Mouse (Mus musculus) limb, embryonic 13.5 days (tissue): Measurements from ENCODE around the gene Gm20388. TPM values are rescaled to one million over a fixed set of nuclear protein-coding genes. Genes with fewer than 3 reads are reported as not detected.

Source experiments
- ATAC-seq: fragments of 200-750 bp; cut with Nextera tagmentation; 2 replicates; pipeline ENCODE4 v1.8.0; 2017; ENCODE audit warnings: low read depth, moderate number of reproducible peaks, moderate TSS enrichment; ENCODE audit not compliant: low FRiP score
- H3K27ac ChIP-seq: fragments of 300-500 bp; sonication (generic); 2 replicates; pipeline ENCODE4 v1.5.1; 2015; ENCODE audit warnings: inconsistent platforms, mild to moderate bottlenecking, moderate library complexity
- H3K27me3 ChIP-seq: fragments of 300-500 bp; sonication (generic); 2 replicates; pipeline ENCODE4 v1.6.1; 2015; ENCODE audit warnings: mild to moderate bottlenecking, inconsistent platforms
- H3K36me3 ChIP-seq: fragments of 300-500 bp; sonication (generic); 2 replicates; pipeline ENCODE4 v1.6.1; 2015; ENCODE audit warnings: inconsistent platforms, mild to moderate bottlenecking, moderate library complexity
- H3K4me1 ChIP-seq: fragments of 300-500 bp; sonication (generic); 2 replicates; pipeline ENCODE4 v1.6.1; 2015; ENCODE audit warnings: inconsistent platforms
- H3K4me2 ChIP-seq: fragments of 300-500 bp; sonication (generic); replicated peaks from 2 replicates; pipeline ENCODE4 v1.6.1; 2015; ENCODE audit warnings: inconsistent platforms, mild to moderate bottlenecking, moderate library complexity
- H3K4me3 ChIP-seq: fragments of 300-500 bp; sonication (generic); 2 replicates; pipeline ENCODE4 v1.5.1; 2015; ENCODE audit warnings: moderate library complexity, mild to moderate bottlenecking, inconsistent platforms
- H3K9ac ChIP-seq: fragments of 300-500 bp; sonication (generic); 2 replicates; pipeline ENCODE4 v1.6.1; 2015; ENCODE audit warnings: mild to moderate bottlenecking, inconsistent platforms
- H3K9me3 ChIP-seq: fragments of 300-500 bp; sonication (generic); 2 replicates; pipeline ENCODE4 v1.6.1; 2016; ENCODE audit warnings: inconsistent platforms
- WGBS: fragments of 180-500 bp; shearing (Covaris S2); methylation state at CpG from one replicate; pipeline ENCODE4 v1.1.7; 2015; 5-methylcytosine and 5-hydroxymethylcytosine counted together
- polyA plus RNA-seq: library from polyadenylated mRNA; unstranded; fragments of >200 nt; fragmentation: Nextera tagmentation; extraction: Ambion mirVana; gene quantifications from 2 replicates; pipeline ENCODE4 v1.2.1, GENCODE M21; 2015

Gene Gm20388
- polyA plus RNA-seq, 1 experiment from 2014 or later = 7.1 TPM

- ATAC-seq = no peak
- Histone ChIP-seq H3K27me3 (no peaks in the 10 kb centered on the region), H3K9ac (no peak overlapping the region), H3K27ac (no peak overlapping the region), H3K4me1 (peaks cover 20% of the 10 kb centered on the region), H3K4me2 (no peak overlapping the region), H3K36me3 (peaks cover 14% of the 10 kb centered on the region), H3K9me3 (peaks cover 8% of the 10 kb centered on the region), H3K4me3 (no peak overlapping the region)
- WGBS = 68% methylated on average over 6 of the region's 6 CpGs
Observed at GRCm38 (mm10) chr8:124239350-124239749, 4328.7 kb downstream of the Gm20388 start.

- WGBS = 59% methylated on average over 8 of the region's 8 CpGs
- Histone ChIP-seq H3K27me3 (no peaks in the 10 kb centered on the region), H3K4me3 (no peak overlapping the region), H3K9ac (no peak overlapping the region; the same call in 1 of the 2 replicates), H3K4me1 (peaks cover 15% of the 10 kb centered on the region; the same call in 1 of the 2 replicates), H3K4me2 (no peak overlapping the region), H3K9me3 (peaks cover 8% of the 10 kb centered on the region), H3K36me3 (peaks cover 21% of the 10 kb centered on the region), H3K27ac (no peak overlapping the region)
- no peak for ATAC-seq
Observed at GRCm38 (mm10) chr8:124240932-124241331, 4330.3 kb downstream of the Gm20388 start.

GRCm38 (mm10) chr8:124242208-124242607 lies 4331.6 kb downstream of the Gm20388 start:
- Histone ChIP-seq H3K4me2 (no peak overlapping the region), H3K9ac (no peak overlapping the region), H3K27me3 (no peaks in the 10 kb centered on the region), H3K27ac (no peak overlapping the region), H3K9me3 (peaks cover 8% of the 10 kb centered on the region), H3K36me3 (peaks cover 29% of the 10 kb centered on the region), H3K4me3 (no peak overlapping the region), H3K4me1 (peaks cover 15% of the 10 kb centered on the region; the same call in 1 of the 2 replicates)
- 85% methylated on average over 6 of the region's 6 CpGs for WGBS
- ATAC-seq = no peak

GRCm38 (mm10) chr8:124242913-124243312 lies 4332.3 kb downstream of the Gm20388 start:
- H3K4me2 ChIP-seq = no peak overlapping the region
- peaks cover 15% of the 10 kb centered on the region; the same call in 1 of the 2 replicates for H3K4me1 ChIP-seq
- 92% methylated on average over 5 of the region's 5 CpGs for WGBS
- peaks cover 33% of the 10 kb centered on the region for H3K36me3 ChIP-seq
- peaks cover 8% of the 10 kb centered on the region for H3K9me3 ChIP-seq
- H3K4me3 ChIP-seq = no peak overlapping the region
- no peaks in the 10 kb centered on the region for H3K27me3 ChIP-seq
- no peak for ATAC-seq
- no peak overlapping the region for H3K9ac ChIP-seq
- H3K27ac ChIP-seq = no peak overlapping the region

GRCm38 (mm10) chr8:124247581-124247980 lies 4336.9 kb downstream of the Gm20388 start:
- no peak for ATAC-seq
- WGBS = 88% methylated on average over 6 of the region's 6 CpGs
- Histone ChIP-seq H3K9ac (no peak overlapping the region), H3K9me3 (peaks cover 8% of the 10 kb centered on the region), H3K4me3 (no peak overlapping the region), H3K27me3 (no peaks in the 10 kb centered on the region), H3K27ac (no peak overlapping the region), H3K36me3 (peaks cover 36% of the 10 kb centered on the region), H3K4me2 (no peak overlapping the region), H3K4me1 (peaks cover 16% of the 10 kb centered on the region)

- Histone ChIP-seq H3K9me3 (peaks cover 5% of the 10 kb centered on the region), H3K27ac (no peak overlapping the region), H3K4me1 (peaks cover 26% of the 10 kb centered on the region), H3K9ac (no peak overlapping the region), H3K4me3 (no peak overlapping the region), H3K36me3 (peaks cover 28% of the 10 kb centered on the region), H3K4me2 (no peak overlapping the region), H3K27me3 (no peaks in the 10 kb centered on the region)
- 91% methylated on average over 6 of the region's 6 CpGs for WGBS
- ATAC-seq = no peak
Observed at GRCm38 (mm10) chr8:124248688-124249087, 4338.0 kb downstream of the Gm20388 start.

- ATAC-seq = no peak
Observed at GRCm38 (mm10) chr8:124250255-124250654, 4339.6 kb downstream of the Gm20388 start.

GRCm38 (mm10) chr8:124250785-124251184 lies 4340.1 kb downstream of the Gm20388 start:
- H3K36me3 ChIP-seq = peaks cover 23% of the 10 kb centered on the region
- ATAC-seq = no peak
- no peaks in the 10 kb centered on the region for H3K9me3 ChIP-seq
- H3K4me3 ChIP-seq = no peak overlapping the region
- no peak overlapping the region for H3K9ac ChIP-seq
- no peaks in the 10 kb centered on the region for H3K27me3 ChIP-seq
- WGBS = 13% methylated on average over 4 of the region's 4 CpGs
- H3K27ac ChIP-seq = 0 out of 2 replicates have a peak overlapping the region, but pooled peaks have one; percentile 28
- no peak overlapping the region for H3K4me2 ChIP-seq
- H3K4me1 ChIP-seq = peaks cover 36% of the 10 kb centered on the region

More at GRCm38 (mm10) chr8:124250255-124250654, 4339.6 kb downstream of the Gm20388 start:
- Histone ChIP-seq H3K9me3 (no peaks in the 10 kb centered on the region), H3K36me3 (peaks cover 19% of the 10 kb centered on the region), H3K9ac (peak overlapping the region; percentile 39; the same call in 1 of the 2 replicates), H3K4me2 (no peak overlapping the region), H3K27ac (no peak overlapping the region), H3K27me3 (no peaks in the 10 kb centered on the region), H3K4me1 (peaks cover 34% of the 10 kb centered on the region), H3K4me3 (no peak overlapping the region)
- 25% methylated on average over 3 of the region's 3 CpGs for WGBS

GRCm38 (mm10) chr8:124252533-124252950 lies 4341.9 kb downstream of the Gm20388 start:
- no peak for ATAC-seq
- 78% methylated on average over 5 of the region's 5 CpGs for WGBS
- Histone ChIP-seq H3K27me3 (no peaks in the 10 kb centered on the region), H3K27ac (peak overlapping the region; percentile 33; the same call in 1 of the 2 replicates), H3K4me3 (no peak overlapping the region), H3K4me2 (no peak overlapping the region), H3K4me1 (peaks cover 53% of the 10 kb centered on the region), H3K36me3 (peaks cover 12% of the 10 kb centered on the region), H3K9me3 (no peaks in the 10 kb centered on the region), H3K9ac (no peak overlapping the region)

GRCm38 (mm10) chr8:124253939-124254338 lies 4343.3 kb downstream of the Gm20388 start:
- 0 out of 2 replicates have a peak overlapping the region, but pooled peaks have one; percentile 19 for H3K9ac ChIP-seq
- H3K9me3 ChIP-seq = no peaks in the 10 kb centered on the region
- H3K4me1 ChIP-seq = peaks cover 59% of the 10 kb centered on the region
- no peak overlapping the region; the same call in 1 of the 2 replicates for H3K27ac ChIP-seq
- H3K27me3 ChIP-seq = no peaks in the 10 kb centered on the region
- H3K4me2 ChIP-seq = no peak overlapping the region
- WGBS = 73% methylated on average over 6 of the region's 6 CpGs
- no peak for ATAC-seq
- no peak overlapping the region for H3K4me3 ChIP-seq
- peaks cover 6% of the 10 kb centered on the region; the same call in 1 of the 2 replicates for H3K36me3 ChIP-seq

- ATAC-seq = no peak
- Histone ChIP-seq H3K27ac (peak overlapping the region; percentile 33; the same call in 1 of the 2 replicates), H3K27me3 (no peaks in the 10 kb centered on the region), H3K9ac (0 out of 2 replicates have a peak overlapping the region, but pooled peaks have one; percentile 25), H3K4me2 (no peak overlapping the region), H3K9me3 (no peaks in the 10 kb centered on the region), H3K4me3 (no peak overlapping the region), H3K36me3 (peaks cover 6% of the 10 kb centered on the region; the same call in 1 of the 2 replicates), H3K4me1 (peaks cover 60% of the 10 kb centered on the region)
- WGBS = 79% methylated on average over 9 of the region's 9 CpGs
Observed at GRCm38 (mm10) chr8:124256841-124257240, 4346.2 kb downstream of the Gm20388 start.

GRCm38 (mm10) chr8:124257363-124257762 lies 4346.7 kb downstream of the Gm20388 start:
- Histone ChIP-seq H3K27ac (no peak overlapping the region), H3K4me3 (no peak overlapping the region), H3K27me3 (no peaks in the 10 kb centered on the region), H3K4me2 (no peak overlapping the region), H3K9me3 (no peaks in the 10 kb centered on the region), H3K9ac (no peak overlapping the region), H3K4me1 (peaks cover 59% of the 10 kb centered on the region), H3K36me3 (peaks cover 6% of the 10 kb centered on the region; the same call in 1 of the 2 replicates)
- no peak for ATAC-seq
- WGBS = 52% methylated on average over 10 of the region's 10 CpGs

- no peaks in the 10 kb centered on the region for H3K9me3 ChIP-seq
- no peak overlapping the region for H3K4me2 ChIP-seq
- 82% methylated on average over 4 of the region's 4 CpGs for WGBS
- no peak for ATAC-seq
- H3K27ac ChIP-seq = no peak overlapping the region
- no peaks in the 10 kb centered on the region for H3K27me3 ChIP-seq
- no peak overlapping the region for H3K4me3 ChIP-seq
- H3K36me3 ChIP-seq = peaks cover 6% of the 10 kb centered on the region; the same call in 1 of the 2 replicates
- no peak overlapping the region for H3K9ac ChIP-seq
- peaks cover 60% of the 10 kb centered on the region for H3K4me1 ChIP-seq
Observed at GRCm38 (mm10) chr8:124259146-124259545, 4348.5 kb downstream of the Gm20388 start.
